Mouse (Mus musculus) forebrain, embryonic 14.5 days (tissue): ENCODE measurements at regions not wholly inside any gene's neighbourhood (a gene's known extent, or its start where the extent isn't known, plus 50 kb on each side); places are given as distances from the start of the nearest gene placed in this dataset.

Experiments
- ATAC-seq: fragments of 200-750 bp; cut with Nextera tagmentation; 2 replicates; pipeline ENCODE4 v1.8.0; 2017; ENCODE audit warnings: mild to moderate bottlenecking, moderate library complexity
- DNase-seq: peaks from one replicate; pipeline ENCODE4 v3.0.0-alpha.2; 2015; ENCODE audit warnings: low spot score
- H3K27ac ChIP-seq: fragments of 300-500 bp; sonication (generic); 2 replicates; pipeline ENCODE4 v1.5.1; 2014; ENCODE audit warnings: low read depth, mild to moderate bottlenecking, control low read depth, low read length, moderate library complexity
- H3K27me3 ChIP-seq: fragments of 300-500 bp; sonication (generic); replicated peaks from 2 replicates; pipeline ENCODE4 v1.6.1; 2014; ENCODE audit warnings: low read length, control low read depth, mixed read lengths; ENCODE audit not compliant: control insufficient read depth, insufficient read depth
- H3K36me3 ChIP-seq: fragments of 300-500 bp; sonication (generic); 2 replicates; pipeline ENCODE4 v1.6.1; 2014; ENCODE audit warnings: low read length, control low read depth; ENCODE audit not compliant: control insufficient read depth, insufficient read depth
- H3K4me1 ChIP-seq: fragments of 300-500 bp; sonication (generic); 2 replicates; pipeline ENCODE4 v1.6.1; 2014; ENCODE audit warnings: antibody characterized with exemption, low read length, control low read depth; ENCODE audit not compliant: control insufficient read depth, insufficient read depth
- H3K4me2 ChIP-seq: fragments of 300-500 bp; sonication (generic); 2 replicates; pipeline ENCODE4 v1.6.1; 2014; ENCODE audit warnings: mild to moderate bottlenecking, control low read depth, low read length
- H3K4me3 ChIP-seq: fragments of 300-500 bp; sonication (generic); 2 replicates; pipeline ENCODE4 v1.5.1; 2014; ENCODE audit warnings: low read depth, low read length, control low read depth
- H3K9ac ChIP-seq: fragments of 300-500 bp; sonication (generic); 2 replicates; pipeline ENCODE4 v1.6.1; 2014; ENCODE audit warnings: mild to moderate bottlenecking, low read length, control low read depth, moderate library complexity
- H3K9me3 ChIP-seq: fragments of 300-500 bp; sonication (generic); replicated peaks from 2 replicates; pipeline ENCODE4 v1.6.1; 2016; ENCODE audit warnings: low read length, control low read depth, mixed read lengths; ENCODE audit not compliant: control insufficient read depth
- WGBS: fragments of 180-500 bp; shearing (Covaris S2); extraction: QIAGEN DNeasy Blood & Tissue Kit; methylation state at CpG from one replicate; pipeline ENCODE4 v1.1.7; 2014; 5-methylcytosine and 5-hydroxymethylcytosine counted together

DNA sequence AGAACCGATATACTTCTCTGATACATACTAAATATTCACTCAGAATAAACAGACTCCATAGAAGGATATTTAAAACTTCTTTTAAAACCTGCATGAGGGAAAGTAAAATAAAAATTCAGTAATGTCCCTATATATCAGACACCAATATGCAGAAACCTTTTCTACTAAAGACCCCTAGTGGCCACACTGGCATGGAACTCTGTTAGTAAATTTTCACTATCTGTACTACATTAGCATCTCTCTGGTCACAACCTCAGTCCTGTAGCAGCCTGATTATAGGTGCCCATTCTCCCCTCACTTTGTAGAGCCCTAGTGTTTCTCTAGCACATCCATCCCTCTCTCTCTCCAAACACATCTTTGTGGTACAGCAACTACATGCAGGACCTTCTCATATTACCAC lies 970.3 kb downstream of the Cdh11 start:
- no peaks in the 10 kb centered on the region for H3K36me3 ChIP-seq
- WGBS = 98% methylated on average over 1 of the region's 1 CpGs
- no peak overlapping the region for H3K27ac ChIP-seq
- no peaks in the 10 kb centered on the region for H3K27me3 ChIP-seq
- ATAC-seq (no peak), DNase-seq (peak; percentile 28)
- H3K4me2 ChIP-seq = no peak overlapping the region
- no peak overlapping the region for H3K4me3 ChIP-seq
- H3K4me1 ChIP-seq = no peaks in the 10 kb centered on the region
- no peaks in the 10 kb centered on the region for H3K9me3 ChIP-seq
- no peak overlapping the region for H3K9ac ChIP-seq

DNA sequence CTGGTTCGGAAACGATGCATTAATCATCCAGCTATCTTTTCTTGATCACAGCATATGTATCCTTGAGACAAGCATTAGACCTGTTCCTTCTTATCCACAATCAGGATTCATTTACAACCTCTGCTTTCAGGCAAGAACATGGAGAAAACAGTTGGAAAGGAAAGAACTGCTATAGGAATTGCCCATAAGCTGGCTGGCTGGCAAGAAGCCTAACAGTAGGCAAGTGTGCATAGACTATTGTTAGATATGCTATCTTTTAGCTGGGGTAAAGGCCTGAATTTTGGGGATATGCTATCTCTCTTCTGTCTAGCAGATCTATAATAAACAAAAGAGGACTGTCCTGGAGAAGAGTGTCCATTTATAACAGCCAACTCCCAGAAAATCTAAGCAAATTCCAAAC lies 981.9 kb downstream of the Cdh11 start:
- H3K9me3 ChIP-seq = no peaks in the 10 kb centered on the region
- no peaks in the 10 kb centered on the region for H3K36me3 ChIP-seq
- no peaks in the 10 kb centered on the region for H3K27me3 ChIP-seq
- no peak overlapping the region for H3K4me3 ChIP-seq
- peak; percentile 7 for DNase-seq
- WGBS = 89% methylated on average over 2 of the region's 2 CpGs
- no peak for ATAC-seq
- H3K9ac ChIP-seq = no peak overlapping the region
- H3K4me1 ChIP-seq = no peaks in the 10 kb centered on the region
- H3K4me2 ChIP-seq = no peak overlapping the region
- H3K27ac ChIP-seq = no peak overlapping the region

DNA sequence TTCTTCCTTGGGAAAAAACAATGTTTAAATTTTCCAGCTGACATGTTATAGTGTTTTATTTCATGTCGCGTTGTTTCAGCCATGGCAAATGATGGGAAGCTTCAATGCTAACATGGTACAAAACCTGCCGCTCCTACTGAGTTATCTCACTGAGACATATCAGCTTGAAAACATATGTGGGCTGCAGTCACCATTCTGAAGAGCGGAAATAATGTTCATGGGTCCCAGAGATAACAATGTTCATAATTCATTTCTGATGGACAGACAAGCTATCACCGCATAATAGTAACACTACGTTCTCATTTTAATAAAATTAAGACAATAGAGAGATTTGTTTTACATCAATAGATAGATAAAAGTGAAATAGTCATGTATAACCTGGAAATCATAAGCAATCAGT lies 983.3 kb downstream of the Cdh11 start:
- Histone ChIP-seq H3K27me3 (no peaks in the 10 kb centered on the region), H3K4me2 (no peak overlapping the region), H3K9me3 (no peaks in the 10 kb centered on the region), H3K36me3 (no peaks in the 10 kb centered on the region), H3K4me1 (no peaks in the 10 kb centered on the region), H3K27ac (no peak overlapping the region), H3K9ac (no peak overlapping the region), H3K4me3 (no peak overlapping the region)
- ATAC-seq (no peak), DNase-seq (no peak)
- 94% methylated on average over 6 of the region's 6 CpGs for WGBS

DNA sequence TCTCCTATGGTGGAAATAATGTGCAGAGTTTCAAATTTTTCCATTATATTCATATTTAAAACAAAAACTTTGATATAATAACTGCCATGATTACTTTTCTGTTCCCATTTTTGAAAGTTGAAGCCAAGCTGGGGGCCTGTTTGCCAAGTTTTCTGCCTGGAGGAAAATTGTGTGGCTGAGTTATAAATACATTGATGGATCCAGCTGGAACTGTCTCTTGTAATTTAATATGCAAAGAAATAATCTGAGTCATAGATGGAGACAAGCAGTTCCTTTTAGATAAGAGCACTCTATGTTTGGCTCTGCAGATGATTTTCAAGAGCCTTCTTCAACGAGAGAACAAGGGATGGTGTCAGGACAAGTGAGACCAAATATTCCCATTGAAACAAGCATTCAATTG lies 994.7 kb downstream of the Cdh11 start:
- no peak overlapping the region for H3K9ac ChIP-seq
- WGBS = 83% methylated on average over 1 of the region's 1 CpGs
- DNase-seq (peak; percentile 51), ATAC-seq (no peak)
- no peaks in the 10 kb centered on the region for H3K36me3 ChIP-seq
- H3K27ac ChIP-seq = no peak overlapping the region
- no peak overlapping the region for H3K4me3 ChIP-seq
- H3K4me2 ChIP-seq = no peak overlapping the region
- H3K4me1 ChIP-seq = no peaks in the 10 kb centered on the region
- no peaks in the 10 kb centered on the region for H3K27me3 ChIP-seq
- H3K9me3 ChIP-seq = no peaks in the 10 kb centered on the region

DNA sequence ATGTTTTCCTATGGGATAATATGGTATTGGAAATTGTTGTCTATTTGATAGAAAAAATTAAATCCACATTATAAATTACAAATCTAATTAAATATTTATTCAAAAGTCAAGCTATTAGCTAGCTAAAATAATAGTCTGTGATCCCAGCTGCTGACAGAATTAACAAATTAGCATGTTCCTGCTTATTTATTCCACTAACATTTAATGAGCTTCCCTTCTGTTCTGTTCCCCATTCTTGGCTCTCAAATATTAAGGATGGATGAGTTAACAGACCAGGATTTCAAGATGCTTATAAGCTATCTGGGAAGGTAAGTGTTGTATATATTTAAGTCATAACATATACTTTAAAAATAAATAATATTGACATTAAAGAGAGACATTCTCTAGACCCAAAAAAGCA lies 998.6 kb downstream of the Cdh11 start:
- no peaks in the 10 kb centered on the region for H3K4me1 ChIP-seq
- H3K9me3 ChIP-seq = no peaks in the 10 kb centered on the region
- H3K4me2 ChIP-seq = no peak overlapping the region
- H3K4me3 ChIP-seq = no peak overlapping the region
- DNase-seq = peak; percentile 54
- no peaks in the 10 kb centered on the region for H3K27me3 ChIP-seq
- ATAC-seq = no peak
- H3K36me3 ChIP-seq = no peaks in the 10 kb centered on the region
- H3K9ac ChIP-seq = no peak overlapping the region
- H3K27ac ChIP-seq = no peak overlapping the region

DNA sequence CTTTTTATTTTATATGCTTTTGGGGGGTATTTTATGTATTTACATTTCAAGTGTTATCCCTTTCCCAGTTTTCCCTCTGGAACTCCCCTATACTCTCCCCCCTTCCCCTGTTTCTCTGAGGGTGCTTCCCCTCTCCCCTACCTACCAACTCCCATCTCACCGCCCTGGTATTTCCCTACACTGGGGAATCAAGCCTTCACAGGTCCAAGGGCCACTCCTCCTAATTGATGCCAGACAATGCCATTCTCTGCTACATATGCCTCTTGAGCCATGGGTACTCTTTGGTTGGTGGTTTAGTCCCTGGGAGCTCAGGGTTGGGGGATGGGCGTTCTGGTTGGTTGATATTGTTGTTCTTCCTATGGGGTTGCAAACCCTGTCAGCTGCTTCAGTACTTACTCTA lies 1002.9 kb downstream of the Cdh11 start:
- ATAC-seq (no peak), DNase-seq (no peak)
- no peaks in the 10 kb centered on the region for H3K36me3 ChIP-seq
- H3K4me3 ChIP-seq = no peak overlapping the region
- H3K9ac ChIP-seq = no peak overlapping the region
- no peaks in the 10 kb centered on the region for H3K27me3 ChIP-seq
- H3K27ac ChIP-seq = no peak overlapping the region
- WGBS = 61% methylated on average over 2 of the region's 2 CpGs
- H3K9me3 ChIP-seq = no peaks in the 10 kb centered on the region
- no peak overlapping the region for H3K4me2 ChIP-seq
- H3K4me1 ChIP-seq = no peaks in the 10 kb centered on the region

DNA sequence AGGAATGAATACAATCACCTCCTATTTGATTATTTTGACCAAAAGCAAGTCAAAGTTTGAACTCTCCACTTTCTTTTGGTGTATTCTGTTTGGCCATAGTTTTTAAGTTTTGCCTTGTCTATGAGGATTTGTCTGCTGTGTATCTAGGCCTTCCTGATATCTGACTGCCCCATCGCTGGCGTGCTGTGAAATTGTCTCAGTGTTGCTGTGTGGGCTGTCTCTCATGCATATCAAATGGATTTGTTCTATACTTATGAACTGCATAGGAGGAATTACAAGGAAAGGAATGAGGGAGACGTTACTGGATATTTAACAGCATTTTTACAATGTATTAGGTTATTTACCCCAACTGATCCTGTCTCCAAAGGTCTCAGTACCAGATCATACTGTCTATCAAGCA lies 1003.5 kb downstream of the Cdh11 start:
- no peak overlapping the region for H3K9ac ChIP-seq
- no peaks in the 10 kb centered on the region for H3K36me3 ChIP-seq
- no peak overlapping the region for H3K4me2 ChIP-seq
- H3K27me3 ChIP-seq = no peaks in the 10 kb centered on the region
- no peak for DNase-seq
- H3K27ac ChIP-seq = no peak overlapping the region
- no peaks in the 10 kb centered on the region for H3K9me3 ChIP-seq
- no peak overlapping the region for H3K4me3 ChIP-seq
- WGBS = 89% methylated on average over 3 of the region's 3 CpGs
- no peak for ATAC-seq
- H3K4me1 ChIP-seq = no peaks in the 10 kb centered on the region

DNA sequence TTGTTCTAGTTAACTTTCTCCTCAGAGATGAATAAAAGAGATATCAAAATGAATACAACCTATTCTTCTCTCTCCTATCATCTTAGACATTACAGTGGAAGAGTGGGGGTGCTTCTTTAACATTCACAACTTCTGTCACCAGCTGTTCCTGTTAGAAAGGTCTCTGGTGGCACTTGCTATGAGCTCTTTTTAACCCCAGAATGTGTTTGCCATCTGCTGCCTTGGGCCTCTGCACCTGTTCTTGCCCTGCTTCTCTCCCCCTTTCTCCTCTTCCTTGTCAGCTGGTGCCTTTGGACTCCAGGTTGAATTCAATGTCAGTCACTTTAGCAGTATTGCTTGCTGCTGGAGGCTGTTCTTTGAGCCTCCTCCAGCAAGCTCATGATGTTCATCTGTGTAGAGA lies 1005.5 kb downstream of the Cdh11 start:
- Histone ChIP-seq H3K9me3 (no peaks in the 10 kb centered on the region), H3K4me1 (no peaks in the 10 kb centered on the region), H3K4me3 (no peak overlapping the region), H3K27ac (no peak overlapping the region), H3K4me2 (no peak overlapping the region), H3K36me3 (no peaks in the 10 kb centered on the region), H3K27me3 (no peaks in the 10 kb centered on the region), H3K9ac (no peak overlapping the region)
- peak; percentile 29; the same call in 1 of the 2 replicates for ATAC-seq
- peak; percentile 11 for DNase-seq

DNA sequence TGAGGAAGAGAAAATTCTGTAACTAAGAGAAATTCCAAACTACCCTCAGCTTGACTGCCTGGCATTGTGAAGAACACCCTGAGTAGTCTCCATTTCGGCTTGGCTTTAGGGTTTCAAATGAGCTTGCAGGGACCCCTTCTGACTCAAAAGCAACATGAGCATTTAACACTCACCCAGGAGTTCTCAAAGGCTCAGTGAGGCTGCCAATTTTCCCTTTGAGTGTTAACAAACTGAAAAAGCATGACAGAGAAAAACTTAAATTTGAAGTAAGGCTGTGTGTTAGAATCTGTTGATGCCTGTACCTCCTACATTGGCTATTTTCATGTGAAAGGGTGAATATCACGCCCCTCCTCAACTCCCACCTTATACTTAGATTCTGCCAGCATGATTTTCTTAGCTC lies 1017.9 kb downstream of the Cdh11 start:
- Histone ChIP-seq H3K27ac (no peak overlapping the region), H3K4me2 (no peak overlapping the region), H3K27me3 (no peaks in the 10 kb centered on the region), H3K9ac (no peak overlapping the region), H3K4me1 (no peaks in the 10 kb centered on the region), H3K36me3 (no peaks in the 10 kb centered on the region), H3K9me3 (no peaks in the 10 kb centered on the region), H3K4me3 (no peak overlapping the region)
- DNase-seq = no peak
- 54% methylated on average over 2 of the region's 2 CpGs for WGBS
- no peak for ATAC-seq
